Mouse (Mus musculus) left cerebral cortex, postnatal 14 days (tissue): ENCODE measurements around the gene Inpp5f. TPM values are rescaled to one million over a fixed set of nuclear protein-coding genes. Genes with fewer than 3 reads are reported as not detected.

Source experiments
- DNase-seq, 2 experiments: peaks; one replicate each; pipeline ENCODE4 v3.0.0; 2021 to 2022; ENCODE audit warnings: low spot score in 2 of 2, mixed read lengths in 1 of 2
- intact Hi-C: fragments of 180-260 bp; cut with DNase I; formaldehyde crosslinking; loops from one replicate; pipeline ENCODE4 v1.15.1; 2025
- total RNA-seq, 2 experiments: library from RNA; stranded (reverse); gene quantifications; 2 replicates each; pipeline ENCODE4 v1.2.3; 2021

The Inpp5f gene
- total RNA-seq, 2 experiments from 2014 or later, result 143 to 171 TPM

DNA sequence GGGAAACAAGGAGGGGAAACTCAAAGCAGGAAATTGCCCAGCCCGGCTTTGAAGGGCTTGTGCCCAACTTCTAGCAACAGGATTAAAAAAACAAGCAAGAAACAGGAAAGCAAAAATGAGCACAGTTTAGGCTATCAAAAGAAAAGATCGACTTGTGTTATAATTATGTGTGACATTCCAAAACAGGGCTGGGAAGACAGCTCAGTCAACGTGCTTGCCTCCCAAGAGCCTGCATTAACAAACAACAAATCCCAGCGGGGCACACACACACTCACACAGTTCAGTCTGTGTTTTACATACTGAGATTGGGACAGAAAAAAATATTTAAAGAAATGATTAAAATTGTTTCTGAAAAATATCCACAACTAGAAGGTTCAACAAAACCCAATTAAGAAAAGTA lies 106.9 kb downstream of the Inpp5f start:
- intact Hi-C loops, result no loop called here
- no peak for DNase-seq

GRCm38 (mm10) chr7:128724761-128725160 lies 113.6 kb downstream of the Inpp5f start:
- intact Hi-C loops, result no loop called here
- DNase-seq, result peak; percentile 82 to 95

- intact Hi-C loops, result no loop called here
- DNase-seq, result no peak
Measured at GRCm38 (mm10) chr7:128725189-128725588, 114.1 kb downstream of the Inpp5f start.

DNA sequence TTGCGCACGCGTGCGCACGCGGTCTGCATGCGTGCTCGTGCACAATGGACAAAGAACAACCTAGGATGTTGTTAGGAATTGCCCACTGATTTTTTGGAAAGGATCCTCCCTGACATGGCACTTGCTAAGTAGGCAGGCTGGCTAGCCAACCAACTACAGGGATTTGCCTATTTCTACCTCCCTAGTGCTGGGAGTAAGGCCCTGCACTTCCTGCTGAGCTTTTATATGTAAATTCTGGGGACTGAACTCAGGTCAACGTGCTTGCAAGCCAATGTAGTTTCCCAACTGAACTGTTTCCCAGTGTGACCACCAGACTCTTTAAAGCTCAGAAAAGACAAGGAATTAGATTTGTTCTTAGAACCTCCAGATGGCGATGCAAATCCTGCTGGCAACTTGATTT lies 115.9 kb downstream of the Inpp5f start:
- intact Hi-C loops, result no loop called here
- no peak for DNase-seq

GRCm38 (mm10) chr7:128727701-128728100 lies 116.6 kb downstream of the Inpp5f start:
- DNase-seq, result no peak
- intact Hi-C loops, result no loop called here

- DNase-seq, result no peak
- intact Hi-C loops, result no loop called here
Measured at GRCm38 (mm10) chr7:128728738-128729137, 117.6 kb downstream of the Inpp5f start.

- DNase-seq, result no peak
- intact Hi-C loops, result no loop called here
Measured at GRCm38 (mm10) chr7:128731585-128731984, 120.5 kb downstream of the Inpp5f start.

DNA sequence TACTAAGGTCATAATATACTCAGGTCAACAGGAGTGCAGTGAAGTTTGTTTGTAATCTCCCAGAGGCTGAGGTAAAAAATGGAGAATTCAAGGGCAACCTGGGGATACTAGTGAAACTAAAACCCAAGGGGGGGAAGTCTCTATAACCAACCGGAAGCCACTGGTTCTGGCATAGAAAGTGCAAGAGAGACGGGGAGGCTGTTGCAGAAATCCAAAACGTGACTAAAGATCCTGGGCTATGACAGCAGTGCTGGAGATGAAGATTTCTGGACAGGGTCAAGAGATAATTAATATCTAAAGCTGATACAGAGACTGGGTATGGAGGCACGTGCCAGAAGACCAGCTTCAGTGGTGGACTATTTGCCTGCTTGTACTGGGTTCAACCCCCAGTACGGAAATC lies 126.9 kb downstream of the Inpp5f start:
- intact Hi-C loops, result no loop called here
- DNase-seq, result no peak

DNA sequence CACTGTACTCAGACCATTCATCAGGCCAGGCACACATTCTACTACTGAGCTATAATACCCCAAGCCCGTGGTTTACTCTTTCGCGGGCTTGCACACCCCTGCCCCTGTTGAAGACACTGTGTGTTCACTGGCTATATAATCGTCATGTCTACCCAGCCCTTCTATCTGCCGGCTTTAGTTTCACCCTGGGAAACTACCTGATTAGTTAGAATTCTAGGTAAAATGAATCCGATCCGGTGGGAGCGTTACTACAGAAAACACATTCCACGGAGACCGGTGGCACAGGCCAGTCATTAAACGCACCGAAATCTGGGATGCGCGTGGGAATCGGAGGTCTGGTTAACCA lies 128.0 kb downstream of the Inpp5f start:
- intact Hi-C loops, result no loop called here
- DNase-seq, result no peak

DNA sequence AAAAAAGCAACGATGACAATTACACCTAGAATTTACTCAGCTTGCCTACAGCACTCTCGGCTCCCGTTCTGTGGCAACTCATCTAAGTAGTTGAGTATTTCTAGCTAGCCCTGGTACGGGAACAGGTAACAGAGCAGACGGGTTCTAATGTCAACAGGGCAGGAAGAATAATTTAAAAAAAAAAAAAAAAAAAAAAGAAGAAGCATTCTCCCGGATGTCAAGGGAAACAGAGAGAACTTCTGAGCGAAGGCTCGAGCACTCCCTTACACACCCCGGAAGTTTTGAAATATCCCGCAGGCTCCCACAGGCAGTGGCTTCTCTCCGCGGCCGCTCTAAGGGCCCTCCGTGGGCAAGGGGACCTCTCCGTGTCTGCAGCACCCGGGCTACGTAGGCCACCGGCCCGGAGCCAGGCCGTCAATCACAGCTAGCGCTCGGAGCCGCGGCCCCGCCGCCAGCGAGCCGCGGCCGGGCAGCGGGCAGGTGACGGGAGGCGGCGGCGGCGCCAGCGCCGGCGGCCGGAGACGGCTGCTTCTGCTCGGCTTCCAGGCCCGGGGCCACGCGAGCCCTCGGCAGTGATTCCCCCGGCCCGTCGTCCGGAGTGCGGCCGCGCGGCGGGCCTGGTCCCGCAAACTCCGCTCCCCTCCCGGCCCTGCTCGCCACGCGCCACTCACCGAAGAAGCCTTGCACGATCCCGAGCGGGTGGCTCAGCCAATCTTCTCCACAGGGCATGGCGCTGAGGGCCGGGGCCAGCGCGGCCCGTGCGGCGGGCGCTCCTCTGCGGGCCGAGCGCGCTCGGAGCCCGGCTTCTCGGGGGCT lies 128.5 kb downstream of the Inpp5f start:
- intact Hi-C loops, result no loop called here
- DNase-seq, result peak in 1 of 2 experiments; percentile 34

- DNase-seq, result peak; percentile 95 to 97
- intact Hi-C loops, result no loop called here
Measured at GRCm38 (mm10) chr7:128740334-128740733, 129.2 kb downstream of the Inpp5f start, which contains the start of gene Mcmbp. Mcmbp (minus strand) TSS chr7:128740495.

DNA sequence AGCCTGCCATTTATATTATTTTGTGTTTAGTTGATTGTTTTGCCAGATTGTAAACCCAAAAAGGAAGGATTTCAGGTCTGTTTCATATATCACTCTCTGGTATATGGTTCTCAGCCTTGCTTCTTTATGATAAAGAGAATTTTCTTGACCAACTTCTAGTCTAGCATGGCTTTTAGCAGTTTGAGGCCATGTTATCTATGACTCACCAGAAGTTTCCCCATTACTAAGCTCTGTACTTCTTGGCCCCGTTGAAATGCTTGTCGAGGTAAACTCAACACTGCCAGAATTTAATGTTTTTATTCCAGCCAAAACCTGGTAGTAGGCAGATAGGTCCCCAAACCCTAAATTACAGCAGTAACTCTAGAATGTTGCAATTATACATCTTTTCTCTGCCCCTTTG lies 132.8 kb downstream of the Inpp5f start:
- DNase-seq, result no peak
- intact Hi-C loops, result no loop called here

DNA sequence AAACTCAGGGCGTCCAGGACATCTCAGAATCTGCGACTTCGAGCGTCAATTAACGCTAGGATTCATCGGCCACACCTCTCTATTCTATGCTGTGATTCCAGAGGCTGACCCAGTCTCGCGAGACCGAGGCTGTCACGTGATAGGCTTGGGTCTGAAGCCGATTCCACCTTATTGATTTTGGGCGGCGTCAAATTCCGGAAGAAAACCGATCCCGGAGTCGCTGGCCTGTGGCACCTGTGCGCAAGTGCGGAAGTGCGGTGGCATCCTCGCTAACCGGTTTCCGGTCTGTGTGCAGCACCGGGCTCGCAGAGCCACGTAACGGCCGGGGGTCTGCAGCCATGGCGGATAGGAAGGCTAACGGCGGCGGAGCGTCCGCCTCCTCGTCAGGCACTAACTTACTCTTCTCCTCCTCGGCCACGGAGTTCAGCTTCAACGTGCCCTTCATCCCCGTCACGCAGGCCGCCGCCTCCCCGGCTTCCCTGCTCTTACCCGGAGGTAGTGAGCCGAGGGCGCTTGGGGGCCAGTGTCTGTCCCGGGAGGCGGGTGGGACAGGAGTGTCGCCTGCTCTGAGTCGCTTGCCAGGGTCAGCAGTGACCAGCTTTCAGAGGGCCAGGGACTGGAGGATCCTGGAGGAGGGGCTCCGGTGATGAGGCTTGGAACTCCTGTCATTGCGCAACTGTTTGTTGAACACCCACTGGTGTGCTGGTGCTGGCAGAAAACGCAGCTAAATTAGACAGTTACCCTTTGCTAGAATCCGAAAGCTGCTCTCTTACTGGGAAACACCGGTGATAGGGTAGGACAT lies 133.8 kb downstream of the Inpp5f start, which contains the start of gene Sec23ip:
Gene Sec23ip (plus strand): TSS at position 260 of the 802 bp plus-strand sequence.
- intact Hi-C loops, result no loop called here
- DNase-seq, result peak; percentile 99

Other genes starting within 250 kb of the Inpp5f start
- 10 to 100 TPM; 47.2 to 48.8 TPM for gene Rgs10, start 192.6 kb upstream of the Inpp5f start, total RNA-seq
- gene Tial1, start 149.6 kb upstream of the Inpp5f start, total RNA-seq, result 10 to 100 TPM; 91.7 to 98.2 TPM
- 1 to 10 TPM; 5.3 to 6.4 TPM for gene Bag3, start 87.7 kb upstream of the Inpp5f start, total RNA-seq
- 10 to 100 TPM; 21.2 to 24.0 TPM for gene Mcmbp, start 129.2 kb downstream of the Inpp5f start, total RNA-seq
- 10 to 100 TPM; 34.9 to 39.3 TPM for gene Sec23ip, start 133.6 kb downstream of the Inpp5f start, total RNA-seq